Mouse (Mus musculus): ENCODE data around the gene Arhgef19. TPM values are rescaled to one million over a fixed set of nuclear protein-coding genes. Genes with fewer than 3 reads are reported as not detected.

The Arhgef19 gene
- polyA plus RNA-seq, 1 experiment, result 16.4 TPM

DNA sequence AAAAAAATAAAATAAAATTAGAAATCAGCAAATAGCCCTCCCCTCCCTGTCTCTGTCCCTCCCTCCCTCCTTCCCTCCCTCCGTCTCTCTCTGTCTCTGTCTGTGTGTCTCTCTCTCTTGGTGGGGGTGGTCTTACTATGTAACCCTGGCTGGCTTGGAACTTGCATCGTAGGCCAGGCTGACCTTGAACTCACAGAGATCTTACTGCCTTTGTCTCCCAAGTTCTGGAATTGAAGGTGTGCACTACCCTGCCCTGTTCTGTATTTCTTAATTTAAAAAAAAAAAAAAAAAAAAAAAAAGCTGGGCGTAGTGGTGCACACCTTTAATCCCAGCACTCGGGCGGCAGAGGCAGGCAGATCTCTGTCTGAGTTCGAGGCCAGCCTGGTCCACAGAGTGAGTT is 40.5 kb downstream of the Arhgef19 start:
- Histone ChIP-seq H3K4me3 (ENCODE audit: insufficient read depth, low read length) (no peak overlapping the region), H3K27ac (ENCODE audit: insufficient read depth, low read length) (no peak overlapping the region), H3K4me1 (ENCODE audit: control insufficient read depth, insufficient read depth, low read length) (peaks cover 33% of the 10 kb centered on the region)
- TF ChIP-seq POLR2A (IDR thresholded peaks at IDR 0.05; ENCODE audit: low read depth, low read length) (no peak), CTCF (IDR thresholded peaks at IDR 0.05; ENCODE audit: borderline replicate concordance, insufficient read depth, low read length) (no peak)

DNA sequence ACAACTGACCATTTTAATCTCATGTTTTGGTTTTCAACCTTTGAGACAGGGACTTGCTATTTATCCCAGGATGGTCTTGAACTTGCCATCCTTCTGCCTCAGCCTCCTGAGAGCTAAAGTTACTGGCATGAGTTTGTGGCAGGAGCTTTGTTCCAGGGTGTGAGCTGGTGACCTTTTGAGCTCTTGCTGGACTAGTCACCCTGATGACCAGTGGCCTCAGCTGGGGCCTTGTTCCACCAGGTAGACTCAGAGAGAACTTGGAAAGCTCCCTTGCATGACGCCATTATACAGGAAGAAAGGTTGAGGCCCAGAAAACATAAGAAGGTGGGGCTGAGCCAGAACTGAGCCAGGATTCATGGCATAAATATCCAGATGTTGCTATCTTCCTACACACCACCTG is 41.2 kb downstream of the Arhgef19 start:
- no peak for TF ChIP-seq POLR2A (IDR thresholded peaks at IDR 0.05; ENCODE audit: low read depth, low read length)
- no peak for TF ChIP-seq CTCF (IDR thresholded peaks at IDR 0.05; ENCODE audit: borderline replicate concordance, insufficient read depth, low read length)
- H3K4me1 ChIP-seq (ENCODE audit: control insufficient read depth, insufficient read depth, low read length), result peaks cover 28% of the 10 kb centered on the region
- H3K4me3 ChIP-seq (ENCODE audit: insufficient read depth, low read length), result no peak overlapping the region
- no peak overlapping the region for H3K27ac ChIP-seq (ENCODE audit: insufficient read depth, low read length)

GRCm38 (mm10) chr4:141281153-141281552 is 41.9 kb downstream of the Arhgef19 start:
- H3K4me3 ChIP-seq (ENCODE audit: insufficient read depth, low read length), result no peak overlapping the region
- no peak overlapping the region for H3K27ac ChIP-seq (ENCODE audit: insufficient read depth, low read length)

GRCm38 (mm10) chr4:141281578-141281977 is 42.3 kb downstream of the Arhgef19 start:
- no peak overlapping the region for H3K4me3 ChIP-seq (ENCODE audit: insufficient read depth, low read length)
- TF ChIP-seq CTCF (IDR thresholded peaks at IDR 0.05; ENCODE audit: borderline replicate concordance, insufficient read depth, low read length), result no peak
- no peak for TF ChIP-seq POLR2A (IDR thresholded peaks at IDR 0.05; ENCODE audit: low read depth, low read length)
- H3K27ac ChIP-seq (ENCODE audit: insufficient read depth, low read length), result no peak overlapping the region
- peaks cover 29% of the 10 kb centered on the region for H3K4me1 ChIP-seq (ENCODE audit: control insufficient read depth, insufficient read depth, low read length)

More at GRCm38 (mm10) chr4:141281153-141281552, 41.9 kb downstream of the Arhgef19 start:
- H3K4me1 ChIP-seq (ENCODE audit: control insufficient read depth, insufficient read depth, low read length), result peaks cover 28% of the 10 kb centered on the region
- no peak for TF ChIP-seq CTCF (IDR thresholded peaks at IDR 0.05; ENCODE audit: borderline replicate concordance, insufficient read depth, low read length)

DNA sequence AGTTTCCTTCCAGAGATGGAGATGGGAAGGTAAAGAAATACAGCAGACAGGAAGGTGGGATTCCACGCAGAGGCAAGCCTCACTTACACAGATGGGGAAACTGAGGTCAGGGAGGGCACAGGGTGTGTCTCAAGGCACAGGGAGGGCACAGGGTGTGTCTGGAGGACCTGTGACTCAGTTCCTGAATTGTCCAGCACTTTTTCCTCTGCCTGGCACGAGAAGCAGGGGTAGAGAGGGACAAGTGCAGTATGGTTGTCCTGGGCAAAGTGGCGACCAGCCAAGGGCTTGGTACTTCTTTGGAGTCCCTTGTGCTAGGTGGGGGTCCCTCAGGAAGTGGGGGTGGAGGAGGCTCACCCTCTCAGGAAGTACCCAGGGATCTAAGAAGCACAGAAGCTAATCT is 42.8 kb downstream of the Arhgef19 start:
- H3K4me3 ChIP-seq (ENCODE audit: insufficient read depth, low read length), result no peak overlapping the region
- no peak overlapping the region for H3K27ac ChIP-seq (ENCODE audit: insufficient read depth, low read length)
- TF ChIP-seq POLR2A (IDR thresholded peaks at IDR 0.05; ENCODE audit: low read depth, low read length), result no peak
- TF ChIP-seq CTCF (IDR thresholded peaks at IDR 0.05; ENCODE audit: borderline replicate concordance, insufficient read depth, low read length), result no peak
- peaks cover 29% of the 10 kb centered on the region for H3K4me1 ChIP-seq (ENCODE audit: control insufficient read depth, insufficient read depth, low read length)

GRCm38 (mm10) chr4:141282623-141283022 is 43.3 kb downstream of the Arhgef19 start:
- Histone ChIP-seq H3K4me1 (ENCODE audit: control insufficient read depth, insufficient read depth, low read length) (peaks cover 24% of the 10 kb centered on the region), H3K4me3 (ENCODE audit: insufficient read depth, low read length) (no peak overlapping the region), H3K27ac (ENCODE audit: insufficient read depth, low read length) (no peak overlapping the region)
- TF ChIP-seq CTCF (IDR thresholded peaks at IDR 0.05; ENCODE audit: borderline replicate concordance, insufficient read depth, low read length) (no peak), POLR2A (IDR thresholded peaks at IDR 0.05; ENCODE audit: low read depth, low read length) (no peak)

GRCm38 (mm10) chr4:141283176-141283878 is 44.0 kb downstream of the Arhgef19 start:
- Histone ChIP-seq H3K4me3 (ENCODE audit: insufficient read depth, low read length) (no peak overlapping the region), H3K27ac (ENCODE audit: insufficient read depth, low read length) (no peak overlapping the region), H3K4me1 (ENCODE audit: control insufficient read depth, insufficient read depth, low read length) (peaks cover 19% of the 10 kb centered on the region)
- no peak for TF ChIP-seq CTCF (IDR thresholded peaks at IDR 0.05; ENCODE audit: borderline replicate concordance, insufficient read depth, low read length)
- TF ChIP-seq POLR2A (IDR thresholded peaks at IDR 0.05; ENCODE audit: low read depth, low read length), result no peak

GRCm38 (mm10) chr4:141283879-141284411 is 44.6 kb downstream of the Arhgef19 start:
- Histone ChIP-seq H3K27ac (ENCODE audit: insufficient read depth, low read length) (no peak overlapping the region), H3K4me3 (ENCODE audit: insufficient read depth, low read length) (no peak overlapping the region), H3K4me1 (ENCODE audit: control insufficient read depth, insufficient read depth, low read length) (peaks cover 14% of the 10 kb centered on the region)
- TF ChIP-seq POLR2A (IDR thresholded peaks at IDR 0.05; ENCODE audit: low read depth, low read length) (no peak), CTCF (IDR thresholded peaks at IDR 0.05; ENCODE audit: borderline replicate concordance, insufficient read depth, low read length) (no peak)

- Histone ChIP-seq H3K4me1 (ENCODE audit: control insufficient read depth, insufficient read depth, low read length) (peaks cover 14% of the 10 kb centered on the region), H3K4me3 (ENCODE audit: insufficient read depth, low read length) (no peak overlapping the region)
- TF ChIP-seq POLR2A (IDR thresholded peaks at IDR 0.05; ENCODE audit: low read depth, low read length) (no peak), CTCF (IDR thresholded peaks at IDR 0.05; ENCODE audit: borderline replicate concordance, insufficient read depth, low read length) (no peak)
These were observed 45.2 kb downstream of the Arhgef19 start for GRCm38 (mm10) chr4:141284486-141284885.

GRCm38 (mm10) chr4:141285128-141285527 is 45.8 kb downstream of the Arhgef19 start:
- TF ChIP-seq CTCF (IDR thresholded peaks at IDR 0.05; ENCODE audit: borderline replicate concordance, insufficient read depth, low read length), result no peak
- TF ChIP-seq POLR2A (IDR thresholded peaks at IDR 0.05; ENCODE audit: low read depth, low read length), result no peak
- H3K27ac ChIP-seq (ENCODE audit: insufficient read depth, low read length), result no peak overlapping the region
- H3K4me1 ChIP-seq (ENCODE audit: control insufficient read depth, insufficient read depth, low read length), result peaks cover 14% of the 10 kb centered on the region
- H3K4me3 ChIP-seq (ENCODE audit: insufficient read depth, low read length), result no peak overlapping the region

More at GRCm38 (mm10) chr4:141284486-141284885, 45.2 kb downstream of the Arhgef19 start:
- H3K27ac ChIP-seq (ENCODE audit: insufficient read depth, low read length), result no peak overlapping the region

Data from embryonic fibroblast, embryonic 13.5 days (primary cell).